Mouse (Mus musculus): Measurements from ENCODE around the gene Trim65.

- no peak for TF ChIP-seq CTCF (IDR thresholded peaks at IDR 0.05; ENCODE audit: low read depth)
- no peak for TF ChIP-seq EP300 (IDR thresholded peaks at IDR 0.05; ENCODE audit: low read depth)
These were observed 39.3 kb downstream of the Trim65 start for GRCm38 (mm10) chr11:116091591-116091990.
